Mouse (Mus musculus) cerebellum, postnatal 10 days (tissue): Measurements from ENCODE around the gene Faap100.
A peak's percentile ranks its signal among the peaks of the same experiment; 100 is the strongest.

Experiments
- DNase-seq, 2 experiments: peaks; one replicate each; pipeline ENCODE4 v3.0.0; 2021; ENCODE audit warnings: mixed read lengths in 2 of 2

The Faap100 gene

GRCm38 (mm10) chr11:120376302-120377160 is 2.0 kb downstream of the Faap100 start:
- DNase-seq = no peak

- DNase-seq = no peak
Measured at GRCm38 (mm10) chr11:120375324-120375723, 3.2 kb downstream of the Faap100 start.

GRCm38 (mm10) chr11:120373820-120374586 is 4.6 kb downstream of the Faap100 start:
- DNase-seq = peak in 1 of 2 experiments; percentile 50

- no peak for DNase-seq
Measured at GRCm38 (mm10) chr11:120373025-120373424, 5.5 kb downstream of the Faap100 start.

- DNase-seq = peak; percentile 71 to 74
Measured at GRCm38 (mm10) chr11:120369656-120370055, 8.9 kb downstream of the Faap100 start.

- DNase-seq = no peak
Measured at GRCm38 (mm10) chr11:120366443-120367027, 12.0 kb downstream of the Faap100 start.

GRCm38 (mm10) chr11:120362891-120363290 is 15.7 kb downstream of the Faap100 start:
- no peak for DNase-seq

- no peak for DNase-seq
Measured at GRCm38 (mm10) chr11:120361295-120361694, 17.3 kb downstream of the Faap100 start, which contains the start of gene Fscn2. TSS of gene Fscn2 (plus strand) at chr11:120361534.

GRCm38 (mm10) chr11:120360755-120361154 is 17.8 kb downstream of the Faap100 start:
- no peak for DNase-seq

GRCm38 (mm10) chr11:120360062-120360461 is 18.5 kb downstream of the Faap100 start:
- peak; percentile 66 to 68 for DNase-seq

GRCm38 (mm10) chr11:120359391-120359790 is 19.2 kb downstream of the Faap100 start:
- DNase-seq = peak; percentile 89 to 90

- peak; percentile 82 to 88 for DNase-seq
Measured at GRCm38 (mm10) chr11:120357791-120358401, 20.7 kb downstream of the Faap100 start.

GRCm38 (mm10) chr11:120356900-120357299 is 21.7 kb downstream of the Faap100 start:
- DNase-seq = no peak

- DNase-seq = no peak
Measured at GRCm38 (mm10) chr11:120356319-120356840, 22.2 kb downstream of the Faap100 start.

GRCm38 (mm10) chr11:120355277-120356039 is 23.1 kb downstream of the Faap100 start:
- no peak for DNase-seq

- peak in 1 of 2 experiments; percentile 3 for DNase-seq
Measured at GRCm38 (mm10) chr11:120354304-120355276, 24.0 kb downstream of the Faap100 start.

GRCm38 (mm10) chr11:120353500-120354303 is 24.9 kb downstream of the Faap100 start:
- DNase-seq = peak; percentile 79 to 83

- peak; percentile 60 for DNase-seq
Measured at GRCm38 (mm10) chr11:120352571-120353290, 25.8 kb downstream of the Faap100 start.

GRCm38 (mm10) chr11:120352093-120352350 is 26.5 kb downstream of the Faap100 start:
- DNase-seq = peak in 1 of 2 experiments; percentile 8
